34 mouse cellular contexts compared by ENCODE assay signal in genomic region chr1:155901348-155901747, GRCm38 (mm10).
"Had no signal": no experiment of that assay in that cellular context is flagged by ENCODE, and none has a peak within 500 bp of the region (broad histone marks: within the 10 kb centered on the region; RNA-seq: fewer than 3 reads in every experiment).

No protein-coding gene starts in this region.

- H3K27ac ChIP-seq: heart, embryonic 10.5 days; heart, embryonic 13.5 days; heart, embryonic 15.5 days; hindbrain, embryonic 10.5 days; hindbrain, embryonic 12.5 days; hindbrain, embryonic 13.5 days; hindbrain, embryonic 14.5 days; hindbrain, embryonic 15.5 days; hindbrain, postnatal 0 days; intestine, embryonic 15.5 days; kidney, embryonic 15.5 days; kidney, postnatal 0 days; layer of hippocampus, adult 2 months; left cerebral cortex, adult 2 months had no signal

- H3K4me1 ChIP-seq: heart, embryonic 10.5 days; heart, embryonic 12.5 days; heart, embryonic 13.5 days; heart, embryonic 15.5 days; hindbrain, embryonic 10.5 days; hindbrain, embryonic 12.5 days; hindbrain, embryonic 13.5 days; hindbrain, embryonic 15.5 days; intestine, embryonic 15.5 days; kidney, embryonic 15.5 days had no signal

- H3K4me3 ChIP-seq: heart, embryonic 10.5 days; heart, embryonic 12.5 days; heart, embryonic 13.5 days; heart, embryonic 15.5 days; hindbrain, embryonic 10.5 days; hindbrain, embryonic 12.5 days; hindbrain, embryonic 13.5 days; hindbrain, embryonic 15.5 days; intestine, embryonic 15.5 days; kidney, embryonic 15.5 days; layer of hippocampus, adult 2 months; left cerebral cortex, adult 2 months had no signal

- ATAC-seq: hindbrain, embryonic 16.5 days; hindbrain, postnatal 0 days; inflammation-experienced regulatory T-cells, adult 6 months; intestine, embryonic 15.5 days; intestine, embryonic 16.5 days; intestine, postnatal 0 days had no signal

- DNase-seq: heart, postnatal 10 days; heart, postnatal 36 days; heart, postnatal 4 days; kidney, adult 11 months; kidney, adult 18-20 months; kidney, adult 2 months; kidney, adult 8-10 months; kidney, adult 9 months; kidney, postnatal 10 days; kidney, postnatal 14 days; kidney, postnatal 25 days; kidney, postnatal 36 days; kidney, postnatal 4 days; layer of hippocampus, adult 9-11 months; layer of hippocampus, postnatal 36 days had no signal
